ENCODE assay signal across 12 mouse cellular contexts in genomic region chr6:32016841-32017240, GRCm38 (mm10). TPM values are rescaled to one million over a fixed set of nuclear protein-coding genes. Genes with fewer than 3 reads are reported as not detected.
DNase-seq lines count a peak whose midpoint lies in the region; ATAC-seq lines count a peak whose summit lies in the region.
"Had no signal": no experiment of that assay in that cellular context is flagged by ENCODE, and none has a peak within 500 bp of the region (broad histone marks: within the 10 kb centered on the region; RNA-seq: fewer than 3 reads in every experiment).

No protein-coding gene starts in this region.

- DNase-seq in kidney, postnatal 10 days, result peak; percentile 46
- peak; percentile 34 for DNase-seq in adrenal gland, adult 8-10 months
- peak; percentile 23 for DNase-seq in cerebellum, adult 8-10 months
- DNase-seq in heart, postnatal 36 days, result peak; percentile 47 to 66
- DNase-seq in layer of hippocampus, adult 8-10 months (ENCODE audit: low spot score in 2 of 2), result no peak
- DNase-seq in thymus, postnatal 14 days, result no peak

- intact Hi-C loops in heart, postnatal 36 days (cut with DNase I), result loop anchor here (5.0 kb wide), 1 partner anchor 460 kb away; no protein-coding TSS in a partner anchor

- WGBS in kidney, embryonic 14.5 days, result 81% methylated on average over 7 of the region's 7 CpGs
- 71% methylated on average over 7 of the region's 7 CpGs for WGBS in neural tube, embryonic 15.5 days

- no peak overlapping the region for H3K27ac ChIP-seq in kidney, embryonic 14.5 days (ENCODE audit: low read depth, low read length)
- no peak overlapping the region for H3K27ac ChIP-seq in neural tube, embryonic 15.5 days (replicated peaks)
- H3K27ac ChIP-seq: embryonic facial prominence, embryonic 15.5 days; heart, embryonic 13.5 days had no signal

- no peaks in the 10 kb centered on the region for H3K27me3 ChIP-seq in kidney, embryonic 14.5 days (ENCODE audit: control insufficient read depth, insufficient read depth, low read length)
- no peaks in the 10 kb centered on the region for H3K27me3 ChIP-seq in neural tube, embryonic 15.5 days (replicated peaks)
- H3K27me3 ChIP-seq: embryonic facial prominence, embryonic 15.5 days; heart, embryonic 13.5 days had no signal

- no peaks in the 10 kb centered on the region for H3K36me3 ChIP-seq in kidney, embryonic 14.5 days (ENCODE audit: control insufficient read depth, insufficient read depth, low read length)
- no peaks in the 10 kb centered on the region for H3K36me3 ChIP-seq in neural tube, embryonic 15.5 days
- H3K36me3 ChIP-seq: embryonic facial prominence, embryonic 15.5 days; heart, embryonic 13.5 days had no signal

- no peaks in the 10 kb centered on the region; the same call in 1 of the 2 replicates for H3K4me1 ChIP-seq in kidney, embryonic 14.5 days (ENCODE audit: control insufficient read depth, insufficient read depth, low read length)
- peaks cover 11% of the 10 kb centered on the region; the same call in 1 of the 2 replicates for H3K4me1 ChIP-seq in neural tube, embryonic 15.5 days

- no peak overlapping the region for H3K4me3 ChIP-seq in kidney, embryonic 14.5 days (ENCODE audit: low read length)
- H3K4me3 ChIP-seq in neural tube, embryonic 15.5 days (replicated peaks), result no peak overlapping the region
- H3K4me3 ChIP-seq: embryonic facial prominence, embryonic 15.5 days; heart, embryonic 13.5 days had no signal

- ATAC-seq in kidney, embryonic 14.5 days (ENCODE audit: low FRiP score, low TSS enrichment), result no peak
- no peak for ATAC-seq in neural tube, embryonic 15.5 days (ENCODE audit: low FRiP score)

- no peaks in the 10 kb centered on the region for H3K9me3 ChIP-seq in kidney, embryonic 14.5 days (ENCODE audit: control insufficient read depth, low read length)
- H3K9me3 ChIP-seq in neural tube, embryonic 15.5 days (replicated peaks), result no peaks in the 10 kb centered on the region
- H3K9me3 ChIP-seq: embryonic facial prominence, embryonic 15.5 days; heart, embryonic 13.5 days had no signal

- no peak overlapping the region for H3K9ac ChIP-seq in kidney, embryonic 14.5 days (ENCODE audit: low read depth, low read length)
- no peak overlapping the region for H3K9ac ChIP-seq in neural tube, embryonic 15.5 days (replicated peaks)
- H3K9ac ChIP-seq: embryonic facial prominence, embryonic 15.5 days; heart, embryonic 13.5 days had no signal

- H3K4me2 ChIP-seq in kidney, embryonic 14.5 days (replicated peaks; ENCODE audit: low read depth, low read length), result no peak overlapping the region
- H3K4me2 ChIP-seq in neural tube, embryonic 15.5 days, result no peak overlapping the region
- H3K4me2 ChIP-seq: embryonic facial prominence, embryonic 15.5 days; heart, embryonic 13.5 days had no signal

RNA-seq across cellular contexts. Expression of gene 1700012A03Rik, which starts 33.2 kb away (rescaled TPM):
- polyA plus RNA-seq in kidney, embryonic 14.5 days (2014; fragmentation: Nextera tagmentation; extraction: Ambion mirVana), result not detected in 2 replicates
- not detected for total RNA-seq in adrenal gland, adult 8-10 months (2022)
- not detected for total RNA-seq in heart, postnatal 36 days (2021)
- not detected in 2 replicates for polyA plus RNA-seq in neural tube, embryonic 15.5 days (2015; fragmentation: Nextera tagmentation; extraction: Ambion mirVana)
- total RNA-seq in layer of hippocampus, adult 8-10 months (2022), result not detected
- total RNA-seq: CH12.LX had no signal
- polyA plus RNA-seq: embryonic facial prominence, embryonic 15.5 days; heart, embryonic 13.5 days; liver, embryonic 16.5 days had no signal

Comparison
In these comparisons a context has a peak if more than half of its experiments do, and no peak if none do; other contexts are left out.
1. DNase-seq: peak in kidney, postnatal 10 days (single experiment), adrenal gland, adult 8-10 months (single experiment), cerebellum, adult 8-10 months (single experiment) and heart, postnatal 36 days (2 of 2); none in layer of hippocampus, adult 8-10 months (0 of 2) and thymus, postnatal 14 days (single experiment).